Mouse (Mus musculus): ENCODE results near the gene Gm3402.

- TF ChIP-seq POLR2A (IDR thresholded peaks at IDR 0.05; ENCODE audit: low read depth, low read length) (no peak), CTCF (conservative IDR thresholded peaks at IDR 0.05; ENCODE audit: insufficient read depth, insufficient read length, low read depth, low read length) (no peak)
Observed at GRCm38 (mm10) chr5:146471311-146471710, 42.6 kb upstream of the Gm3402 start.
